Mouse (Mus musculus): ENCODE measurements around the gene Adam33. TPM values are rescaled to one million over a fixed set of nuclear protein-coding genes. Genes with fewer than 3 reads are reported as not detected.

Gene Adam33
- total RNA-seq, 2 experiments from 2014 or later = 2.4 to 3.8 TPM

DNA sequence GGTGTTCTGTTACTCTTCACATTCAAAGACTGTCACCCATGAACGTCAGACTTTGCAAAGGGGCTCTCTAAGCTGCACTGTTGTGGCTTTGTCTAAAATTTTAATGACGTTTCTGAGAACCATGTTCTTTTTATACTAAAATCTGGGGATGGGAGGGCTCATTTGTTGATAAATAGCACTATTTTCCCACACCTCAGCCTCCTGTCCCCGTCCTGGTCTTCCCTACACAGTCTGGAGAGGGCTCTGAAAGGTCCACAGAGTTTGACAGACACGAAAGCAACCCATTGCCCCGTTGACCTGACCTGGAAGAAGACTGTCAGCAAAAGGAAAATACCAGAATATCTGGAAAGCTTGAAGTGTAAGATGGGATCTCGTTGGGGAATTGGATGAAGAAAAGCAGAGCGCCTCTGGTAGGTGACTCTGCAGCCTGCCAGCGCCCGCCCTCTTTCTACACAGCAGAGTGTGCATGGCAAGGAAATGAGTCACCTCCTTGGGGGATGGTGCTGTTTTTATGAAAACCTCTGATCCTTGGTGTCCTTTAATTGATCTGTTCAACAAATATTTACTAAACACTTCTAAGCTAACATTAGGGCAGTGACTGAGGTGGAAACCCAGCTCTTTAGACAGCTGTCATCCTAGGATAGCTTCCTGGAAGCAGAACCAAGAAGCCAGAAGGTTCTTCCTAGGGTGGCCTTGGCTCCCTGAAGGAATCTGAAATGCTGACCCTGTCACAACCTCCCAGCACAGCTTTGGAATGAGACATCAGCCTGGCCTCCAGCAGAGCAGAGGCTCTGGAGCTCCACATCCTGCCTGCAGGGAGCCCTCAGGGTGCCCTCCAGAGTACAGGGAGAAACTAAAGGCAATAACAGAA, 34.3 kb downstream of the Adam33 start:
- peak; percentile 27 to 61 for DNase-seq

DNA sequence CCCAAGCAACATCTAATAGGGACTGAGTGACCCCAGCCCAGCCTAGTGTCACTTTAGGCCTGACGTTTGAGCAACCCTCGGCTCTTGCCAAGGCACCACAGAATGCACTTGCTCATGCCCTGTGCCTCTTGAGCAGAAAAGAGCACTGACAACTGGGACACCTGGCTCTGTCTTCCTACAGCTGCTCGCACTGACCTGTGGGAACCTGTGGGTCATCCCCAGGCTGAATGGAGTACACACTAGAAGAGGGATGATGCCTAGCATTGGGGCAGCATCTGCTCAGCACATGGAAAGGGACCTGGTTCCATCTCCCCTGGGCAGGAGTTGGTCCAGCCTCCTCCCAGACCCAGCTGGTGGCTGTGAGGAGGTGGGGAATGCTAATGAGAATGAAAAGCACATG, 36.7 kb downstream of the Adam33 start:
- no peak for DNase-seq

DNA sequence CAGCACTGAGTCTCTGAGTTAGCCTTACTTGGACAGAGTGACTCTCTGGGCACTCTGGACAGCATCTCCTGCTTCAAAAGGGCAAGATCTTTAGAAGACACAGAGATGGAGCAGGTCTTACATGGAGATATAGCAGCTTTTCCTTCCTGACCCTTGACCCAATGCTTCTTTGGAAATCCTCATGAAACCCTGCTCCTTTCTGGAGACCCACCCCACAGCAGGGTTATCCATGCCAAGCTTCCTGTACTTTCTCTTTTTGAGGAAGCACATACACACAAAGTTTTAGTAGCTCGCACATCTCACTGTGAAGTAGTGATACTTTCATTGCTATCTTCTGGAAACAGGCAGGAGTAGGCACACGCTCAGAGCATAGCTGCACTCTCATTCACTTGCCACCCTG, 38.4 kb downstream of the Adam33 start:
- peak; percentile 14 to 46 for DNase-seq

DNA sequence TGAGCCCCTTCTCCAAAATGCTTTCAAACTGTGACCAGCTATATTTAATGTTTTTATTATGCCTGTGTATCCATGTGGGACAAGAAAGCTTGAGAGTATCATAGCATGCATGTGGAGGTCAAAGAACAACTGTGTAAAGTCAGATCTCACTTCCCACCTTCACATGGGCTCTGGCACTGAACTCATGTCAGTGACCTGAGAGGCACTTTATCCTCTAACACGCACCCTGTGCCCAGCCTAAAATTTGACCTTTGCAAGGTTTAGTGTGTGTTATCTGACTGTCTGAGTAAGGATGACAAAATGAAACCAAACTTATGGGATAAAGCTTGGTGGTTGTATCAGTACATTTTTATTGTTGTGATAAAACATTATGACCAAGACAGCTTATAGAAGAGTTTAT, 53.0 kb downstream of the Adam33 start:
- no peak for DNase-seq

DNA sequence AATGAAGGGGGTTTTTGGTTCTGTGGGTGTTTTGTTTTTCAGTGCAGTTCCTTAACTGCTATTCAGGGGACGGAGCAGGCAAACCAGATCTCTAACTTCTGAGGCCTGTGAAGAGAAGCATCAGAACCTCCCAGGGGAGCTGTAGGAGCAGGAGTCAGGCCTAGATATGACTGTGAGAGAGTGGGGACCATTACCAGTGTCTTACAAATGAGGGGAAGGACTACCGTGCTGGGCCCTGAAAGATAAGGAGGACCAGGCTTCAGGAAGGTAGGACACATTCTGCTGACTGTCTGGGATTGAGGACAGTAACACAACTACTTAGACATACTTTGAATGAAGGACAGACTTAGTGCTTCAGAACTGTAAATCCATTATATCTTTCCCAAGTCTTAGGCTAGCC, 54.5 kb downstream of the Adam33 start:
- no peak for DNase-seq

Small RNA genes lying within 50 kb of the gene (microRNA-seq; reads per million reads assigned to microRNA genes)
- gene Mir6973b = not detected

Other genes with a start within 250 kb of the Adam33 start
- 10 to 100 TPM; 31.3 to 39.4 TPM for gene 4930402H24Rik, start 157.4 kb downstream of the Adam33 start, total RNA-seq (2021)
- gene Atrn, start 157.3 kb downstream of the Adam33 start, total RNA-seq (2021) = 10 to 100 TPM; 32.9 to 38.9 TPM
- gene Gfra4, start 20.7 kb downstream of the Adam33 start, total RNA-seq (2021) = 1 to 10 TPM; 4.1 to 4.6 TPM
- 1 to 10 TPM; 4.2 to 4.7 TPM for gene Siglec1, start 23.0 kb upstream of the Adam33 start, total RNA-seq (2021)
- 10 to 100 TPM in 1 of 2 experiments, 1 to 10 TPM in 1; 7.7 to 12.3 TPM for gene Hspa12b, start 63.5 kb upstream of the Adam33 start, total RNA-seq (2021)
- not detected for gene Gm11037, start 69.7 kb upstream of the Adam33 start, total RNA-seq (2021)
- gene 1700037H04Rik, start 96.3 kb upstream of the Adam33 start, total RNA-seq (2021) = 100 to 1,000 TPM in 1 of 2 experiments, 10 to 100 TPM in 1; 83.7 to 125 TPM
- gene Cenpb, start 116.3 kb upstream of the Adam33 start, total RNA-seq (2021) = 10 to 100 TPM; 60.0 to 68.2 TPM
- 1 to 10 TPM; 5.5 to 5.7 TPM for gene Cdc25b, start 123.1 kb upstream of the Adam33 start, total RNA-seq (2021)
- gene Spef1, start 123.5 kb upstream of the Adam33 start, total RNA-seq (2021) = 1 to 10 TPM; 4.9 to 6.1 TPM
- gene Ap5s1, start 143.3 kb upstream of the Adam33 start, total RNA-seq (2021) = 10 to 100 TPM; 14.0 to 21.1 TPM
- gene Mavs, start 170.2 kb upstream of the Adam33 start, total RNA-seq (2021) = 10 to 100 TPM; 32.8 to 43.2 TPM
- gene Pank2, start 198.7 kb upstream of the Adam33 start, total RNA-seq (2021) = 10 to 100 TPM; 46.6 to 58.6 TPM

All from adrenal gland, postnatal 36 days (tissue).